Mouse (Mus musculus) embryonic fibroblast, embryonic 13.5 days (primary cell): ENCODE results near the gene Grb2. TPM values are rescaled to one million over a fixed set of nuclear protein-coding genes. Genes with fewer than 3 reads are reported as not detected.
"Not testable (repeated sequence)": the region's sequence is repeated elsewhere in the genome, so short reads cannot be mapped to it uniquely, and the experiment has no call there.

Experiments
- H3K27ac ChIP-seq: 2 replicates; pipeline ENCODE4 v1.5.1; 2012; ENCODE audit warnings: low read length, control low read depth, inconsistent platforms; ENCODE audit not compliant: insufficient read depth
- H3K4me1 ChIP-seq: 2 replicates; pipeline ENCODE4 v1.6.1; 2011; ENCODE audit warnings: low read length; ENCODE audit not compliant: control insufficient read depth, insufficient read depth
- H3K4me3 ChIP-seq: 2 replicates; pipeline ENCODE4 v1.5.1; 2011; ENCODE audit warnings: mild to moderate bottlenecking, control low read depth, low read length; ENCODE audit not compliant: insufficient read depth
- CTCF ChIP-seq: IDR thresholded peaks from 2 replicates; pipeline ENCODE4 v1.5.1; 2011; ENCODE audit warnings: mild to moderate bottlenecking, control low read depth, low read length, moderate library complexity, borderline replicate concordance; ENCODE audit not compliant: insufficient read depth
- POLR2A ChIP-seq: IDR thresholded peaks from 2 replicates; pipeline ENCODE4 v1.6.1; 2011; ENCODE audit warnings: low read depth, mild to moderate bottlenecking, control low read depth, low read length, moderate library complexity
- polyA plus RNA-seq: library from polyadenylated mRNA; stranded (reverse); fragments of >200 nt; gene quantifications from 2 replicates; pipeline ENCODE4 v1.2.4, GENCODE M21; 2011; ENCODE audit warnings: low read depth; ENCODE audit not compliant: missing spikeins, insufficient read length

Gene Grb2
- polyA plus RNA-seq, 1 experiment: 61.1 TPM

DNA sequence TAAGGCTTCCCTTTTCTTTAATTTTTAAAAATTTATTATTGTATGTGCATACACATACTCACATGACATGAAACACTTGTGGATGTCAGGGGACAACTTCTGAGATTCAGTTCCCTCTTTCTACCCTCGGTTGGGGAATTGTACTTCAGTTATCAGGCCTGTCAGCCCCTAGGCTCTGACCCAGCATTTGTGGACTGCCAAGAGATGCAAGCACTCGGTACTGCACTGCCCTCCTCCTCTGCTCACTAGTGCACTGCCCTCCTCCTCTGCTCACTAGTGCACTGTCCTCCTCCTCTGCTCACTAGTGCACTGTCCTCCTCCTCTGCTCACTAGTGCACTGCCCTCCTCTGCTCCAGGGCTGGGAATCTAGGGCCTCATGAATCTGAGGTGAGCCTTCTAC, 54.3 kb downstream of the Grb2 start:
- TF ChIP-seq CTCF (no peak), POLR2A (no peak)
- no peak overlapping the region for H3K4me3 ChIP-seq
- no peak overlapping the region for H3K27ac ChIP-seq
- 0 out of 2 replicates have a peak, but pooled peaks cover 5% of the 10 kb centered on the region for H3K4me1 ChIP-seq

DNA sequence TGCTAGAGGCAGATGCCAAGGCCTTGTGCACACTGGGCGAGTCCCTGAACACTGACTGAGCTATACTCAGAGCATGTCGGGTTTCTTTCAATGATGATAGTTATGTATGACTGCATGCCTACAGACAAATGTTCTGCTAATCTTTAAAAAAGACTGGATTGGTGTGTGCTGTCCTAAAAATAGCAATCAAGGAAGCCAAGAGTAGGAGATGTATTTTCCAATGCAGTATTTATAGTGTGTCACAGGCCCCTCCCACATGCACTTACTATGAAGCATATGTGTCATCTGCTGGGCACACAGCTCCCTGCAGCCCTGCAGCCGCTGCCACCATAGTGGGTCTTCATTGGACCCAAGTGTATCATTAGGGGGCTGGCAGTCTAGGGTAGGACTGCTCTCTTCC, 55.2 kb downstream of the Grb2 start:
- 0 out of 2 replicates have a peak, but pooled peaks cover 5% of the 10 kb centered on the region for H3K4me1 ChIP-seq
- H3K27ac ChIP-seq: no peak overlapping the region

DNA sequence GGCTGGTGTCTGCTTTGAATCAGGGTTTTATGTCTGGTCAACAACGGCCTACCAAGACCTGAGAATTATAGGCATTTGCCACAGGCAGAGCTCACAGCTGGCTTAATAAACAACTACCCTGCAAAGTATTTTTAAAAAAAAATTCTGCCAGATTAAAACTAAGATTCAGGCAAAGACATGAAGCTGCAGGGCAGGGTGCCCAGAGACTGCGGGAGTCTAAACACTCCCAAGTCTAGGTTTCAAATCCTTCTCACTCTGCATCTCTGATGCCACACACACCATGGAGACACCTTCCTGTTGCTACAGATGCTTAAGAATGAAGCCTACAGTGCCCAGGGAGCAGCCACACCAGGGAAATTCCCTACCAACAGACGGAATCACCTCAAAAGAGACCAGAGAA, 56.7 kb downstream of the Grb2 start:
- Histone ChIP-seq H3K4me1 (0 out of 2 replicates have a peak, but pooled peaks cover 5% of the 10 kb centered on the region), H3K4me3 (no peak overlapping the region), H3K27ac (no peak overlapping the region)
- TF ChIP-seq CTCF: no peak
- no peak for TF ChIP-seq POLR2A

More for the DNA sequence above, 55.2 kb downstream of the Grb2 start:
- TF ChIP-seq POLR2A (no peak), CTCF (no peak)
- no peak overlapping the region for H3K4me3 ChIP-seq

DNA sequence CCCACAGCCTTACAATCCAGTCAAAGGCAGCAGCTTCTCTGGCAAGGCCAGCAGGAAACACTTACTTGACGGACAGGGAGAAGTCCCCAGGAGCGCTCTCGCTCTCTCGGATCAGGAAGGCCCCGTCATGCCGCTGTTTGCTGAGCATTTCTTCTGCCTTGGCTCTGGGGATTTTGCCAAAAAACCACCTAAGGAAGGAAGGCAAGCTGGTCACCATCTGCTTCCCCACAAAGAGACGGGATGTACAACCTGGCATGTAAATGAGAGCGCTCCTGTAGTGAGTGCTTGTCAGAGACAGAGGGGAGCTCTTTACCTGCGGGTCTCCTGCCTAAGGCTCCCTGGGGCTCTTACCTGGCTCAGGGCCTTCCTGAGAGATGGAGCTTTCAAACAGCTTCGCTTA, 58.7 kb downstream of the Grb2 start:
- Histone ChIP-seq H3K27ac (no peak overlapping the region), H3K4me3 (no peak overlapping the region), H3K4me1 (0 out of 2 replicates have a peak, but pooled peaks cover 5% of the 10 kb centered on the region)
- TF ChIP-seq CTCF (no peak), POLR2A (no peak)

DNA sequence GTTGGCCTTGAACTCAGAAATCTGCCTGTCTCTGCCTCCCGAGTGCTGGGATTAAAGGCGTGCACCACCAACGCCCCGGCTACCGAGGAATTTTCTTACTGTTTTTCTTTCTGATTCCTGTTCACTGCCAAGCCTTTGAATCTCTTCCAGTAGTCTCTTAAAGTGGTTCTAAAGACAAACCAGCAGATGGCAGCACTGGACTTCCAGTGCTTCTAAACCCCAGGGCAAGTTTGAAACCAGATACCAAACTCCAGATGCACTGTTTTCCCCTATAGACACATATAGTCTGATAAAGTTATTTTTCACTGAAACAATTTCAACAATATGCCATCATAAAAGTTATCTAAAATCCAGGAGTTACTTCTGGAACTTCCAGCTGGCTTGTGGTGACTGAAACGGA, 60.9 kb downstream of the Grb2 start:
- TF ChIP-seq CTCF: no peak
- TF ChIP-seq POLR2A: no peak
- Histone ChIP-seq H3K4me1 (no peaks in the 10 kb centered on the region), H3K4me3 (no peak overlapping the region), H3K27ac (no peak overlapping the region)

DNA sequence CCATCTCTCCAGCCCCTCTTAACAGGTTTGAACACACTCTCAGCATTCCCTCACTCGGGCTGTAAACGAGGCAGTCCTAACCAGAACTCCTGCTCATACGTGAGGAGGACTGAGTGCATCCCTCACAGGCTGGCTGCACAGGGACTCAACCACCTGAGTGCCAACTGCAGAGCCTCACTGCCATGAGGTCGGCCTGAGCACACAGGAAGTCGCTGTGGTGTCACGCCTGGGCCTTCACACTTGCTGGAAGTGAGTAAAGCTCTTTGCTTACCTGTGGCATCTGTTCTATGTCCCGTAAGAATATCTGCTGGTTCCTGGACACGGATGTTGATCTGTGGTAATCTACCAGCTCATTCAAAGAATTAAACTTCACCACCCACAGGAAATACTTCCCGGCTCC, 62.0 kb downstream of the Grb2 start:
- TF ChIP-seq CTCF: no peak
- TF ChIP-seq POLR2A: no peak
- no peak overlapping the region for H3K4me3 ChIP-seq
- peaks cover 4% of the 10 kb centered on the region for H3K4me1 ChIP-seq

DNA sequence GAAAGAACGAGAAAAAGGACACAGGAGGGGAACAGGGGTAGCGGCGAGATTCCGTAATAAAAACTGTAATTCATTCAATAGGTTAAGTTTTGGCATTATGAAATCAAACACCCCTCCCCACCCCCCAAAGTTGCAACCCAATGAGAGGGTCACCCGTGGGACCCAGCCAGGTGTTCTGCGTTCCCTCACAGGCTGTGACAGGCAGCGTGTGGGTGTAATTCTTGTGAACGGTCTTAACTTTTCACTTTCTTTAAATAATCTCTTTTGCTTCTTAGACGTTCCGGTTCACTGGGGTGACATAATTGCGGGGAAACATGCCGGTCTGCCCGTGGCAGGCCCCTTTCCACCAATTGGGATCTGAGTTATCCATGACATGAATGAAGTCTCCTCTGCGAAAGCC, 62.9 kb downstream of the Grb2 start:
- not testable (repeated sequence) for H3K4me1 ChIP-seq, H3K27ac ChIP-seq, H3K4me3 ChIP-seq

More for the DNA sequence above, 62.0 kb downstream of the Grb2 start:
- H3K27ac ChIP-seq: no peak overlapping the region

DNA sequence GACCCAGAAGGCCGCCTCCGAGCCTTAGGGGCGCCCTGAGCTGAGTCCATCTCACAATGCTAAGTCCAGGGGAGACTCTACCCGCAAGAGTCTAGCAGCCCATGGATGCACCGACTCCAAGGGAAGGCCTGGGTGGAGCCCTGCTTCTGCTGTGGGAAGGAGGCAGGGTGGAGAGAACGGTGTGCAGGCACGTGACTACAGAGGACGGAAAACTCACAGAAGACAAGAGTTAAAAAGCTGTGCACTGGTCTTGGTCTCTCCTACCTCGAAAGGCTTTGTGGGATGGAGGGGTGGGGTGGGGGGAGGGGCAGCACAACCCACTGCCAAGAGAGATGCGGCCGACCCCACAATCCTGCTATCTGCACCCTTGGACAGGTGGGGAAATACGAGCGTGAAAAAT, 64.1 kb downstream of the Grb2 start:
- Histone ChIP-seq H3K27ac (no peak overlapping the region), H3K4me3 (no peak overlapping the region), H3K4me1 (peaks cover 9% of the 10 kb centered on the region)
- no peak for TF ChIP-seq CTCF
- no peak for TF ChIP-seq POLR2A

DNA sequence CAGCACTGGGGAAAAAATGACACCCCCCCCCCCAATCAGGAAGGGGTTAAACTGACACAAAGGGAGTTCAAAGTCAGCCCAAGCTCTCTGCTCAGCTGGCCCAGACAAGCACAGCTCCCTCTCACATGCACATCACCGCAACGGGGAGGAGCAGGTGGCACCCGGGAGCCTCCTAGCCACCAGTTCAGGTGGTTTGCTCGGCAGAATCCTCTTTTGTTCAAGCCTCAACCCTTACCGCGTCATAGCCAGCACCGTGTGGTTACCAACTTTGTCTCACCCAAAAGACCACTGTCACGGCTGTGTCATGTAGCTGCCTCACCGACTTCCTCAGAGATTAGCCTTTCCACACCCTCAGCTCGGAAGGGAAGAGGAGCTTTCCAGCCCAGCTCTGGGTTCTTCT, 65.1 kb downstream of the Grb2 start:
- no peak for TF ChIP-seq POLR2A
- no peak for TF ChIP-seq CTCF
- peaks cover 9% of the 10 kb centered on the region for H3K4me1 ChIP-seq

DNA sequence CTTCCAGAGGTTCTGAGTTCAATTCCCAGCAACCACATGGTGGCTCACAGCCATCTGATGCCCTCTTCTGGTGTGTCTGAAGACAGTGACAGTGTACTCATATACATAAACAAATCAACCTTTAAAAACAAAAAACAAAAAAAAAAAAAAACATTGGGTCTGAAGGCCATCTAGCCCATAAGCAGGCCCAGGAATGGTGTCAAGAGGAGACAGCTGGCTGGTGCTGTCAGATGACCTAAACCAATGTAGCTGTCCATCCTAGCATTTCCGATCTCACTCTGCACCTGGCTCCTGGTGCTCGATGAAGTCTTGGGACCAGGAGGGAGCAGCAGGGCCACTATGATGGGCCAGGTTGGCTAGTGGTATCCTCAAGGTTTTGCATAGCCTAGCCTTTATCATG, 65.7 kb downstream of the Grb2 start:
- Histone ChIP-seq H3K4me3 (no peak overlapping the region), H3K27ac (no peak overlapping the region), H3K4me1 (peaks cover 9% of the 10 kb centered on the region)
- no peak for TF ChIP-seq POLR2A
- no peak for TF ChIP-seq CTCF

More for the DNA sequence above, 65.1 kb downstream of the Grb2 start:
- H3K4me3 ChIP-seq: no peak overlapping the region
- no peak overlapping the region for H3K27ac ChIP-seq

DNA sequence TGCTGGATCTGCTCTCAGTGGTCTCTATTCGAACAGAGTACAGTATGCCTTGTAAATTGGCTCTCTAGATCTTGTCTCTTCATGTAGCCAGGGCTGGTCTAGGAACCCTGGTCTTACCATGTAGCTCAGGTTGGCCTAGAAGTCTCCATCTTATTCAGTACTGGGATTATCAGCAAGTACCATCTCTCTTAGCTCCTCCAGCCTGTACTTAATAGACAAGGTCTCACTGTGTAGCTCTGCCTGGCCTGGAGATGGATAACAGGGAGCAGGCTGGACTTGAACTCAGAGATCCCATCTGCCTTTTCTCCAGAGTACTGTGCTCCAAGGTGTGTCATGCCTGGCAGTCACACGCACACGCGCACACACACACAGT, 66.7 kb downstream of the Grb2 start:
- Histone ChIP-seq H3K4me1 (peaks cover 9% of the 10 kb centered on the region), H3K4me3 (no peak overlapping the region), H3K27ac (0 out of 2 replicates have a peak overlapping the region, but pooled peaks have one; percentile 4)
- TF ChIP-seq CTCF (no peak), POLR2A (no peak)
